Mouse (Mus musculus) stomach, adult 2 months (tissue): ENCODE results near the gene 1810065E05Rik. TPM values are rescaled to one million over a fixed set of nuclear protein-coding genes. Genes with fewer than 3 reads are reported as not detected.

ENCODE experiments used
- polyA plus RNA-seq: library from polyadenylated mRNA; depleted of rRNA; stranded (reverse); fragments of >200 nt; gene quantifications from 2 replicates; pipeline ENCODE4 v1.2.3, GENCODE M21; 2012; rRNA removed

The 1810065E05Rik gene
- polyA plus RNA-seq = not detected in 2 replicates

DNA sequence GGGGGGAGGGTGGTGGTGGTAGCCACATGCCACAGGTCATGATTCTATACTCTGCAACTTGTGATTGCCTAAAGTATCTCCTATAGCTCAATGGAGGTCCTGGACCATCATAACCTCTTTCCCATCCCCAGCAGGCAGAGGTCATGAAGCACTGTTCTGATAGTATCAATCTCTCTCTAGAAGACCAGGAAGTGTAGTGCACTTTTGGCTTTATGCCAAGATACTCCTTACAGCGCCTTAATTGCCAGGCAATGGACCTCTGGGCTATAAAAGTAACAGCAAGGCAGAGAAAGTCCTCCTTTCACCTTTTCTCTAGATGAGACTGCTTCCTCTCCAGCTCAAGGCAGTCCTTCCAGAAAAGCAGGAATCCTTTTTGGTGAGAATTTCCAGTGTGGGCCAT lies at the start of gene 1810065E05Rik:
TSS of gene 1810065E05Rik (plus strand) at position 297 of the 400 bp plus-strand sequence.

GRCm38 (mm10) chr11:58378763-58379278 lies 42.1 kb upstream of the 1810065E05Rik start, which contains the start of gene Lypd8:
TSS of gene Lypd8 (plus strand) at chr11:58379043.

DNA sequence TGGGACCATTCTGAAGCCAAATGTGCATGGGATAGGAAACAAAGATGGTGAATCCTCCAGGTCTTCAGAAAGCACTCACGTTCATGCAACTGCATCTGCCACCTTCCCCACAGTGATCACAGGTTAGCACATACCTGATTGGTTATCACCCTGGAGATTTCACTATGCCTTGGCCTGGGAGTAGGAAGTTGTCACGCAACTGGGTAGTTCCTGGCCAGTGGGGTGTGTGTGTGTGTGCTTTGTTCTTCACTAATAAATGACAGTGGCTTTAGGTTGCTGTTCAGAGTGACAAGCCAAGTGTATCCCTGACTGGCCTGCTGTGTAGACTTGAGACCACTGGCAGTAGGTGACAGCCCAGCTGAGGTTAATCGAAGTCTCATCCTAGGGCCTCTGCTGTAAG lies 11.3 kb downstream of the 1810065E05Rik start, which contains the start of gene Gm12253:
TSS of gene Gm12253 (plus strand) at position 301 of the 400 bp plus-strand sequence.

DNA sequence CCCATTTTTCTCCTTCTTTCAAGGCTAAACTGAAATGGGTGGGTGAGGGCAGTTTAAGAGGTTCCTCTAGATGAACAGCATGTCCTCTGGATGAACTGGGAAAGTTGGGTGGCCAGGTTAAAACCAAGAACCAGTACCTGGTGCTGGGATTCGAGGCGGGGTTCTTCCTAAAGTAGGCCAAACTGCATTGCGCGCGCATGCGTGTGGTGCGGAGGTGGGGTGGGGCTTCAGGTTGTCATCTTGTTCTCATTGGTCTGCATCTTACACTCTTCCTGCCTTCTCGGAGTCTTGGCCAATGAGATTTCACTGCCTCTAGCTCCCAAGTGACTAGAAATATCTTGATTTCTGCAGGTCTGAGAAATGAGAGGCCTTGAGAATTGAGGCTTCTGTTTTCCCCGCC lies 31.8 kb downstream of the 1810065E05Rik start, which contains the start of gene Lypd9:
TSS of gene Lypd9 (minus strand) at position 165 of the 400 bp plus-strand sequence.

DNA sequence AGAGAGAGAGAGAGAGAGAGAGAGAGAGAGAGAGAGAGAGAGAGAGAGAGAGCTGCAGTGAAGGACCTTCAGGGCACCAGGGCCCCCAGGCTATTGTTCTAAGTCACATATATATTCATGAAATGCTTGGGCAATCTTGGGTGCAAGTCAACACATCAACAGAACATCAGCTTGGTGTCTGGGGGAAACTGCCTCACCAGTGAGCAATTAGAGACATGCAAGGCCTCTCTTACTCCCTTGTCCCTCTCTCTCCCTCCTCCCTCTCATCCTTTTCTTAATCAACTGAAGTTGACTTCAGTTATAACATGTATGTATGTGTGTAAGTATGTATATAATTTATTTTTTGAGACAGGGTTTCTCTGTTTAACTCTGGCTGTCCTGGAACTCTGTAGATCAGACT lies 41.3 kb downstream of the 1810065E05Rik start, which contains the start of gene Olfr30:
TSS of gene Olfr30 (minus strand) at position 101 of the 400 bp plus-strand sequence.

Other genes starting within 250 kb of the 1810065E05Rik start
- gene Mrpl22, start 249.4 kb upstream of the 1810065E05Rik start, polyA plus RNA-seq = 11.1 and 15.2 TPM in 2 replicates
- gene Igtp, start 221.6 kb upstream of the 1810065E05Rik start, polyA plus RNA-seq = 2.3 and 2.6 TPM in 2 replicates
- gene Irgm2, start 221.5 kb upstream of the 1810065E05Rik start, polyA plus RNA-seq = 2.2 and 2.5 TPM in 2 replicates
- gene 4930438A08Rik, start 146.3 kb upstream of the 1810065E05Rik start, polyA plus RNA-seq = 2.7 and 4.2 TPM in 2 replicates
- gene Zfp692, start 114.0 kb upstream of the 1810065E05Rik start, polyA plus RNA-seq = 22.2 TPM in 2 replicates
- 18.4 and 22.9 TPM in 2 replicates for gene Zfp672, start 90.8 kb upstream of the 1810065E05Rik start, polyA plus RNA-seq
- gene Sh3bp5l, start 90.4 kb upstream of the 1810065E05Rik start, polyA plus RNA-seq = 23.9 and 26.6 TPM in 2 replicates
- gene Lypd8, start 42.1 kb upstream of the 1810065E05Rik start, polyA plus RNA-seq = 1,164 and 1,262 TPM in 2 replicates
- gene Gm12253, start 11.4 kb downstream of the 1810065E05Rik start, polyA plus RNA-seq = not detected in 2 replicates
- gene Lypd9, start 31.8 kb downstream of the 1810065E05Rik start, polyA plus RNA-seq = not detected in 2 replicates
- not detected in 2 replicates for gene Olfr30, start 41.2 kb downstream of the 1810065E05Rik start, polyA plus RNA-seq
- gene Olfr332, start 71.4 kb downstream of the 1810065E05Rik start, polyA plus RNA-seq = not detected in 2 replicates
- gene Olfr331, start 81.5 kb downstream of the 1810065E05Rik start, polyA plus RNA-seq = not detected in 2 replicates
- not detected in 2 replicates for gene Olfr330, start 113.7 kb downstream of the 1810065E05Rik start, polyA plus RNA-seq
- not detected in 2 replicates for gene Olfr329-ps, start 125.3 kb downstream of the 1810065E05Rik start, polyA plus RNA-seq
- gene Olfr328, start 134.5 kb downstream of the 1810065E05Rik start, polyA plus RNA-seq = not detected in 2 replicates
- not detected in 2 replicates for gene Olfr224, start 149.4 kb downstream of the 1810065E05Rik start, polyA plus RNA-seq
- not detected in 2 replicates for gene Olfr325, start 156.6 kb downstream of the 1810065E05Rik start, polyA plus RNA-seq
- not detected in 2 replicates for gene Olfr324, start 174.0 kb downstream of the 1810065E05Rik start, polyA plus RNA-seq
- gene 2210407C18Rik, start 195.0 kb downstream of the 1810065E05Rik start, polyA plus RNA-seq = 116 and 121 TPM in 2 replicates
- gene Olfr323, start 209.4 kb downstream of the 1810065E05Rik start, polyA plus RNA-seq = 0.03 TPM in 1 of 2 replicates, not detected in the other
- 0.11 and 0.27 TPM in 2 replicates for gene Trim58, start 219.4 kb downstream of the 1810065E05Rik start, polyA plus RNA-seq
- gene Olfr322, start 237.7 kb downstream of the 1810065E05Rik start, polyA plus RNA-seq = not detected in 2 replicates